Mouse (Mus musculus): ENCODE measurements at regions not wholly inside any gene's neighbourhood (a gene's known extent, or its start where the extent isn't known, plus 50 kb on each side); places are given as distances from the start of the nearest gene placed in this dataset.

DNA sequence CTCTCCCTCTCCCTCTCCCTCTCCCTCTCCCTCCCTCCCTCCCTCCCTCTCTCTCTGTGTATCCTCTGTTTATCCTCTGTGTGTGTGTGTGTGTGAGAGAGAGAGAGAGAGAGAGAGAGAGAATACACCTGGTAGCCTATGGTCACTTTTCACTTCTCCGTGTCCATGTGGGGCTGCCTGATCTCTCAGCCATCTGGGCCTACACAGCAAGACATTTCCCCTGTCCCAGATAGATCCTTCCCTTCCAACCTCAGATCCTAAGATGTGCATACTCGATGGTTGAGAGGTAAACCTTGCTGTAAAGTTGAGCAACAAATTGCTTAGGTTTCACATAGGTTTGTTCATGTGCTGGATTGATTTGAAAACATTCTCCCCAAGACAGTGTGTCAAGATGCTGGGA, 119.5 kb upstream of the 1700016C15Rik start:
- no peak for TF ChIP-seq POLR2A (IDR thresholded peaks at IDR 0.05; ENCODE audit: low read depth, low read length)
- no peak for TF ChIP-seq CTCF (IDR thresholded peaks at IDR 0.05; ENCODE audit: extremely low read depth, insufficient read length, insufficient replicate concordance, low read depth, low read length)
